Mouse (Mus musculus): ENCODE data around the gene Epn3.

The Epn3 gene

DNA sequence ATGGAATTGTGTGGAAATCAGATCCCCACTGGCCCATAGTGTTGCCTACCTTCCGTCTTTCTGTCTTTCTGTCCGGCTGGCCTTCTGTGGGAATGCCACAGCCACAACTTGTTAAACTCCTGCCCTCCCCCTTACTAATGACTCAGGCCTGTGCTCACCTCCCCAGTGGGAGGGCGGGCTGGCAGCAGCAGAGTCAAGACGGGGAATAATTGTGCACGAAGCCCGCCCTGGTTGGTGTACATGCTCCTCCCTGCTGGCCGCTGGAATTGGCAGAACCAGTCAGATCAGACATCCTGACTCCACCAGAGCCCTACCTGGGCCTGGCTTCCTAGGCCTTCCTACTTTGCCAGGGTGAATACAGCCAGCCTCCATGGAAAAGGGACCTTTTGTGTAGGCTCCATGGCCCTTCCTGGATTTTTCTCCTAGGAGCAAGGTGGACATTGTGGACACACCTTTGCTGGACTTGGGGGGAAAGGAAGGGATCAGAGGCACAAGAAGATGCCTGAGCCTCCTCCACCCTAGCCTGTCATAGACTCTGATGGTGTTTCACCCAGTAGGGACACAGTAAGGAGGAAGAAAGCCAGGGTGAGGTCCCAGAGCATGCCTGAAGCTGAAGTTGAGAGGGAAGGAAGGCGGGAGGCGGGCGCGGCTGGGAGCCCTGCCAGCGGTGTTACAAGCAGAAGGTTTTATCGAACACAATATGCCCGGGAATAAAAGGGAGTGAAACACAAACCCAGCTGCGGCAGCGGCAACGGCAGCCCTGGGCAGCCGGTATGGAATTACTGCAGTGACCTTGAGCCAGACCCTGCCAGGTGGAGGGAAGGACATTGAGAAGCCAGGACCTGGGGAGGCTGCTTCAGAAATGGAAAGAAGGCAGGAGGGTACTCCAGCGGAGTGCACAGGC is 1.4 kb downstream of the Epn3 start:
- peak; percentile 59 for DNase-seq (ENCODE audit: low spot score)

DNA sequence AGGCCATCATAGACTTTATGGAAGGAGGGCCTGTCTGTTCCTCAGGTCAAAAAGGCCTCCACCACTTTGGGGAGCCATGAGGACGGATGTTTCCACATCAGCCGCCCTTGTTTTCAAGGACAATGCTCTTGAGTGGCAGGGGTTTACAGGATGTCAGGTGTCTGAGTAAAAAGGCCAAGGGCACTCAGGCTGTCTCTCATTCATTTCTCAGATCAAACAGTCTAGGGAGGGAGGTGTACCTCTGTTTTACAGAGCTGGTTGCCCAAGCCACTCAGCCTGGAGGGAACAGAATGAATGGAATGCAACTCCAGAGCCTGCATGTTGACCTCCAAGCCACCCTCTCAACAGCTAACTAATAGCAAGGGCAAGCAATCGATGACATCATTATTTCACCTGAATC is 4.4 kb downstream of the Epn3 start:
- no peak for DNase-seq (ENCODE audit: low spot score)

DNA sequence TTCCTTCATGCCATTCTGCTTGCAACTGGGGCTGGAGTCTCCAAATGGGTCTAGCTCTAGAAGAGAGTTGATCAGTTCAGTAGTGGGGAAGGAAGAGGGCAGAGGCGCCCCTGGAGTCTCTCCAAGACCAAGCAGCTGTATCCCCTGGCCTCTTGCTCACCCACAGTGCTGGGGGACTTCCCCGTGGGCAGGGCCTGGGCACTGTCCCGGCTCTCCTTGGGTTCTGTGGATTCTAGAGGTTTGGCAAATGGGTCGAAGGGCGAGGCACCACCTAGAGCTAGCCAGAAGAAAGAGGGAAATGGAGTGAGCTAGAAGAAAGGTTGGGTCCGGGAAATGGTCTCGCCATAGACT is 8.1 kb downstream of the Epn3 start:
- no peak for DNase-seq (ENCODE audit: low spot score)

DNA sequence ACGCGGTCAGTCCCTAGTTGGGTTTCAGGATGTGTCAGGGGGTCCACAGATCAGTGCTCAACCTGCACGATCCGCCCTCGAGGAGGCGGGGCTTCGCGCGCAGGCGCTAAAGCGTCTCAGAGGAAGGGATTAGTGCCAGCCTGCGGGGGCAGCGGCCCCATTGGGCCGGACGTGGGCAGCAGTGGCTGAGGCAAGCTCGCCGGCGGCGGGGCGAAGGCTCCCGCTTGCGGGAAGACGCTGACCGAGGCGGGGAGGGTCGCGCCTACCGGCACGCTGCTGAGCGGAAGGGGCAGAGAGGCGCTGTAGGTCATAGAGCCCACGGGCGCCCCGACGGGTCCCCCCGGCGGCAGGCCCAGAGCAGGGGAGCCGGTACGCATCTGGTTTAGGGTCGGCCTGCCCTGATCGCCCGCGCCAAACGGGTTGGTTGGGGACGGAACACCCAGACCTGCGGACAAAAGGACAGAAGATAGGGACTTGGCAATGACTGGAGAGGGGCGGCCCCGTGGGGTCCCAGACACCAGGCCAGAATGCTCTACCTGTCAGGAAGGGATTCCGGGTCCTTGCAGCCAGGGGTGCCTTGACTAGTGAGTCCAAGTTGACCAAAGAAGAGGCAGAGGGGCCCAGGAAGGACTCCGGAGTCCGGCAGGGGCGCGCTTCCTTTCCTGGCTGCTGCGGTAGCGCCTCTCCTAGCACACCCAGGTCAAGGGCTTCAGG is 8.6 kb downstream of the Epn3 start:
- DNase-seq (ENCODE audit: low spot score) = no peak

DNA sequence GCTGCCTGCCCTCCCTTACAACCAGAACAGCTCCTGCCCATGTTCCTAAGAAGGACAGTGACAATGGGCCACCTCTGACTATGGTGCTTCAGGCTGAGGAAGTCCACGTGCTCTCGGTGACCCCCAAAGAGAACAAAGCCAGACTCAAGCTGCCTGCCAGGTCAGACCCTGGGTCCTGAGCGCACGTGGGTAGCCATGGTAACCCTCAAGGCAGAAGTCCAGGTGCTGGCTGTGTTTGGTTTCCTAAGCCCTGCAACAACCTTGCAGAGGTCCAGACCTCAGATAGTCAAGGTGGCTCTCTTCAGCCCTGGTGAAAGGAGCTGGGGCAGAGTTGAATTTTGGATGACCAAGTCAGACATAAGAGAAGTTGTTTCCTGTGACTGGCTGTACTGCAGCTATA is 10.0 kb downstream of the Epn3 start:
- no peak for DNase-seq (ENCODE audit: low spot score)

- DNase-seq (ENCODE audit: low spot score) = no peak
Observed at GRCm38 (mm10) chr11:94488767-94489533, 10.8 kb downstream of the Epn3 start.

DNA sequence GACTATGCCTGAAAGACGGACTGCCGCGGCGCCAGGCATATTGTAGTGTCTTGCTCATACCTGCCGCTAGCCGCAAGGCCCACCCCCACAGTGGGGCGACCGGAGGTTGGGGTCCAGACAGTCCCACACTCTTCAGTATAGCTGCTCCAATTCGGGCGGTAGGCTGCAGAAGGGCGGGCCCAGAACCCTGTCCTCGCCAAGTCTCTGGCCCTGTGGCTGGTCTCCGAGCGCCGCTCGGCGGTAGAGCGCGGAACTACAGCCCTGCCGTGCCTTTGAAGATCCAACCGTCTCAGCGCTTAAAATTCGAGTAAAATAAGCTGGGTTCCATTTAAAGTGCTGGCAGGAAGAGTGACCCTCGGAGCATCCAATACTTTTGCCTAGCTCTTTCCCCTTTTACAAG is 13.8 kb downstream of the Epn3 start, which contains the start of gene Spata20:
Gene Spata20, minus strand, starts transcription at position 179 of the 400 bp plus-strand sequence.
- DNase-seq (ENCODE audit: low spot score) = peak; percentile 89

- no peak for DNase-seq (ENCODE audit: low spot score)
Observed at GRCm38 (mm10) chr11:94485223-94485622, 14.6 kb downstream of the Epn3 start.

DNA sequence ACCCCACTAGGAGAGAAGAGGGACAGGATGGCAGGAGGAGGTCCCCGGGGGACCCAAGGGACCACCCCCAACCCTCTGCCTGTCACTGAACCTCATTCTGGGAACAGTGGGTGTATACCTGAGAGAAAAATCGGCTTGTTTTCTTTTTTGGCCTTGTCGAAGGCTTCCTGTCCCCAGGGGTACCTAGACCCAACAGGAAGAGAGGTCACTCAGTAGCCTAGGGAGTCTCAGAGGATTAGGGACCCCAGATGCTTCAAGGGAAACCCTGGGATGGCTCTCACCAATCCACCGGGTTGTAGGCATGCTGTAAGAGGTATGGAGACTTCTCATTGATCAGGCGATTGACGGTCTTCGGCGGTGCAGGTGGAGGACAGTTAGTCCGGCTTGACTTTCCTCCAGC is 15.1 kb downstream of the Epn3 start:
- no peak for DNase-seq (ENCODE audit: low spot score)

DNA sequence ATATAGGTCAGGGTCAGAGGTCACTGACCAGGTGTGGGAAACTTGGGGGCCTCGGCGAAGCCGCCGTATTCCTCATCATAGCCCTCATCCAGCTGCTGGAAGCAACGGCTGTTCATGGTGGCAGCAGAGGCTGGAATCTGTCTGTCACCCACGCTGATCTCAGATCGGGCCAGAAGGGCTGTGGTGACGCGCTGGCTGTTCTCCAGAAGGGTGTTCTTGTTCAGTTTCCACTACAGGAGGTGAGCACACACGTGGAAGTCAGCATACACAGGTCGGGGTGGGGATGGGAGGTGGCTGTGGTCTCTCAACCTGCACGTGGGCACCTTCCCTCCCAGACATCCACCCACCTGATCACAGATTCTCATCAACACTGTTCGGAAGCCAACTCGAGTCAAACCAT is 15.9 kb downstream of the Epn3 start:
- DNase-seq (ENCODE audit: low spot score) = no peak

- DNase-seq (ENCODE audit: low spot score) = no peak
Observed at GRCm38 (mm10) chr11:94483436-94483835, 16.3 kb downstream of the Epn3 start.

DNA sequence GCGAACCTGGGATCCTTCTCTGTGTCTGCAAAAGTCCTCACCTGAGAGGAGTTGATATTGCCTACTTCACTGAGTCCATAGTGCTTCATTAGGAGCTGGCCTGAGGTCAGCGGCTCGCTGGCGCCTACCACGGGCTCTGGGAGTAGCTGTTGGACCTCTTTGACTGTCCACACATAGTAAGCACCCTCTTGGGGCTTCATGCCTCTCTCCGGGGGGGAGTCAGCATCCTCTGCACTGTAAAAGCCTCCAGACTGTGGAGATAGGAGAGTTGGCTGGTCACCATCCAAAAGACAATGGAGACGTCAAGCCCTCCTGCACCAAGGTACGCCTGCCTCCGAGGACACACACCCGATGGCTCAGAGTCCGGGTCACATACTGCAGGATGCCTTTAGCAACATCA is 17.0 kb downstream of the Epn3 start:
- no peak for DNase-seq (ENCODE audit: low spot score)

DNA sequence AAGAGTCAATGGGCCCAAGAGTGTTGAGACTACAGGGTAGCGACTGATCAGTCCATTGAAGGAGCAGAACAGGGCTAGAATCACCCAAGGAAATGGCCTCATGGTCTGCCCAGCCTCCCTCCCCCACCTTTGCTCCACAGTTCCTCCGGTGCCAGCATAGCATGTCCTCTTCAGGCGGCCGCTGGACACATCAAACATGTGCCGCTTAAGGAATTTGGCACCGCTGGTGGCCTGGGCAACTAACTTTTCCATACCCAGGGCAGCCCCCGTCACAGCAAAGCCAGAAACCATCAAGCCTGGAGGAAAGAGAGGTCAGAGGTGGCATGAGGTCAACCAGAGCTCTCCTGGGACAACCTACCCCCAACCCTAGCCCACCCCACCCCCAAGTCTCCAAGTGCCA is 17.8 kb downstream of the Epn3 start:
- no peak for DNase-seq (ENCODE audit: low spot score)

DNA sequence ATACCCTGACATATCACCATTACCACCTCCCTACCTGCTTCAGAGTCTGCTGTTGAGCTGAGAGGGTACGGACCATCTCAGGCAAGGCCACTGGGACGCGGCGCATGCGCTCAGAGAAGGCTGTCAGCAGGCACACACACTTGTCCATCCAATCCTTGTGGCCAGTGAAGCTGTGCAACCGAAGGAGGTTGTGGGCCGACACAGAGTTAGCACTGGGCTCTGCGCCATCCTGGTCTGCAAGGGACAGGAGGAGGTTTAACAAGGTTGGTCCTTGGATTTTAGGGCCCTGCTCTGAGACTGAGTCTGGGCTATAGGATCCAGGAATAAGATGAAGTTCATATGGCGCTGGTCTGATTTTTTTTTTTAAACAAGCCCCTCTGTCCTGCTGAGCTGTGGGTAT is 19.4 kb downstream of the Epn3 start:
- no peak for DNase-seq (ENCODE audit: low spot score)

DNA sequence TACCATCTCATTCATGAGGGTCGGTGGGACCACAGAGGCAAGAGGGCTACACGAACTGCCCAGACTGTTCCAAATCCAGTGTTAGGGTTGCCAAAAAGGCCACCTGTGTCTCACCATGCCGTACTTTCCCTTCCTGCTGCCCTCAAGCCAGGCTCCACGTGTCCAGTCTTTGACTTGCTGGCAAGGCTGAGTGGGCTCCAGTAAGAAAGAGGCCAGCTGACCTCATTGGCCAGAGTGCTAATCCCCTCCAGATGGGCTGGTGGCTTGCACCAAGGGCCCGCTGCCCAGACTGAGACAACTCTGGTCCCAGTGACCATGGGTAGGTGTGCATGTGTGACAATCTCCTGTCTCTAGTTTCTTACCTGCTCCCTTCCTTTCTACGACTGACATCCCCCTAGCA is 22.1 kb downstream of the Epn3 start:
- DNase-seq (ENCODE audit: low spot score) = no peak

GRCm38 (mm10) chr11:94475722-94476121 is 24.1 kb downstream of the Epn3 start:
- no peak for DNase-seq (ENCODE audit: low spot score)

- DNase-seq (ENCODE audit: low spot score) = no peak
Observed at GRCm38 (mm10) chr11:94474544-94474910, 25.2 kb downstream of the Epn3 start.

DNA sequence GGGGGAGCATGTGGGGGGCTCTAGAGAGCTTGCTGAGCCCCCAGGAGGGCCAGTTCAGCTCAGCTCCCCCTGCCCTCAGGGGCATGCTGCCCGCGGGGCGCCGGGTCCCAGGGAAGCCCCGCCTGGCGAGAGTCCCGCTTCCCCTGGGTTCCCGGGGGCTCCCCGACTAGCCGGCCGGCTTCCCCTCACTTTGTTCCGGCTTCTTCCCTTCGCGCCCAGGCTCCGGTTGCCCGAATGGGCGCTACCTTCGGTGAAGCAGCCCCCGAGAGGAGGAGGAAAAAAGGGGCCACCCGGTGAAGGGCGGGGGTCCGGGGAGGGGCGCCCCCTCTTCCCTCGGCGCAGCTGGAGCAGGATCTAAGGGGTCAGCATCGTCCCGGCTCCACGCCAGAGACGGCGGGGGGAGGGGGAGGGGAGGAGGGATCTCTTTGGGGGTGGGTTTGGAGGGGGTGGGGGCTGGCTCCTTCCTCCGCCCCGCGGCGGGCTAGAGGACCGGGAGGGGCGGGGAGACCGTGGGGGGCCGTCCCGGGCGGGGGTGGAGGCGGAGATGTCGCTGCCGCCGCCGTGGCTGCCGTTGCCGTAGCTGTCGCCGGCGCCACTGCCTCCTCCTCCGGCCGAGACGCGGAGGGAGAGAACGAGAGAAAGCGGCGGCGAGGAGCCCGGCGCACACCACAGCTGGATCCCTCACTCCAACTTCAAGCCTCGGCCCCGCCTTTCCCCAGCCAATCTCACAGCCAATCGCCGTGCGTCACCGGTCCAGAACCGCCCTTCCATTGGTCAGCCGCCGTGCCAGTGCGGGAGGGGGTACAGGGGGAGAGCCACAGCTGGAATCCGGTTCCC is 25.8 kb downstream of the Epn3 start, which contains the start of gene Cacna1g:
Gene Cacna1g, minus strand, starts transcription at position 492 of the 837 bp plus-strand sequence.
- peak; percentile 75 for DNase-seq (ENCODE audit: low spot score)

DNA sequence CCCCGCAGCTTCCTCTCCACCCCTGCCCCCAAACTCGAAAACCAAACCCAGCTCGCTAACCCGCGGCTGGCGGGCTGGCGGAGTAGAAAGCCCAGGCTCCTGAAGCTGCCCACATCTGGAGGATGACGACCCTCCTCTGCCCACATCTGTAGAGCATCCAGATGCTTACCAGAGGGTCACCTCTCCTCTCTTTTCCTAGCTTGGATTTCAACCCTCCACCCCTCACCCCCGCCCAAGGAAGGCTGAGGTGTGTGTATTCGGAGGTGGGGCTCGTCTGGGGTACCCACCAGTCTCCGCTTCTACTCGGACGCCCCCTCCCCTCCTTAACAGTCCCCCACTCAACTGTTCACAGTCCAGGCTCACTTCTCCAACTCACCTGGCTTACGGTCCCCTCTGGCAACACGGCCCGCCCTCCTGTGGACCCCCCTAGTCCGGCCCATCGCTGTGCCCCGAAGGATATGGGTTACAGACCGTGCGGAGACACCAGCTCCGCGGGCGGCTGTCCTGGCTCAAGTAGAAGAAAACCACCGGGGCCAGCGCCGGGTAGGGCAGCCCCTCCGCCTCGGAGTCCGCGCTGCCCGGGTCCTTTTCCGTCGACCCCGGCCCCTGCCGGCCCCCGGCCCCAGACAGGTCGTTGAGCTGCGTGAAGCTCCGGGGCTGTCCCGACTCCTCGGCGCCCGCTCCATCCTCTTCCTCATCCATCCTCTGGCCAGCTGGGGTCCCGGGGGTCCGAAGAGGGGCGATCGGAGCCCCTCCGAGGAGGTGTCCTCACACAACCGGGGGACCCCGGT is 26.7 kb downstream of the Epn3 start:
- no peak for DNase-seq (ENCODE audit: low spot score)

DNA sequence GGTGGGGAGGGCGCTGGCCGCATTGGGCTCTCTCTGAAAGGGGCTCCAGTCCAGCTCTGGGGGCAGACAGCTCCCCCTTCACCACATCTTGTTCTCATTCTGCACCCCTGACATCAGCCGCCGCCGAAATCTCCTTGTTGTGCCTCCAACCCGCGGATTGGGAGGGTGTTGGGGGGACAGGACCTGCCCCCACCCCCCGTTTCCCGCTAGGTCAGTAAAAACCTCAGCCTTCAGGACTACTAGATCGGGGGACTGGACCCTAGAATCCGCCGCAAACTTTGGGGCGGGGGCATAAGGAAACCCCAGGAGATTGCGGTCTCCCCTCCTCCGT is 27.2 kb downstream of the Epn3 start:
- DNase-seq (ENCODE audit: low spot score) = no peak
